Mouse (Mus musculus) lung, postnatal 0 days (tissue): ENCODE data around the gene Tgtp2. TPM values are rescaled to one million over a fixed set of nuclear protein-coding genes. Genes with fewer than 3 reads are reported as not detected.

Experiments
- ATAC-seq: fragments of 200-750 bp; cut with Nextera tagmentation; 2 replicates; pipeline ENCODE4 v1.8.0; 2017; ENCODE audit warnings: moderate library complexity
- DNase-seq: peaks from one replicate; pipeline ENCODE4 v3.0.0-alpha.2; 2016; ENCODE audit warnings: low spot score
- H3K27ac ChIP-seq: fragments of 300-500 bp; sonication (generic); 2 replicates; pipeline ENCODE4 v1.5.1; 2014; ENCODE audit warnings: antibody characterized with exemption, mild to moderate bottlenecking, low read length, mixed read lengths
- H3K27me3 ChIP-seq: fragments of 300-500 bp; sonication (generic); replicated peaks from 2 replicates; pipeline ENCODE4 v1.6.1; 2014; ENCODE audit warnings: low read length, mixed read lengths; ENCODE audit not compliant: insufficient read depth
- H3K36me3 ChIP-seq: fragments of 300-500 bp; sonication (generic); 2 replicates; pipeline ENCODE4 v1.6.1; 2014; ENCODE audit warnings: low read length, mixed read lengths; ENCODE audit not compliant: insufficient read depth
- H3K4me1 ChIP-seq: fragments of 300-500 bp; sonication (generic); 2 replicates; pipeline ENCODE4 v1.6.1; 2014; ENCODE audit warnings: antibody characterized with exemption, low read depth, low read length, mixed read lengths; ENCODE audit not compliant: insufficient read depth
- H3K4me2 ChIP-seq: fragments of 300-500 bp; sonication (generic); replicated peaks from 2 replicates; pipeline ENCODE4 v1.6.1; 2014; ENCODE audit warnings: low read depth, mild to moderate bottlenecking, low read length, moderate library complexity, mixed read lengths
- H3K4me3 ChIP-seq: fragments of 300-500 bp; sonication (generic); 2 replicates; pipeline ENCODE4 v1.5.1; 2014; ENCODE audit warnings: low read depth, low read length
- H3K9ac ChIP-seq: fragments of 300-500 bp; sonication (generic); replicated peaks from 2 replicates; pipeline ENCODE4 v1.6.1; 2014; ENCODE audit warnings: low read depth, mild to moderate bottlenecking
- H3K9me3 ChIP-seq: fragments of 300-500 bp; sonication (generic); 2 replicates; pipeline ENCODE4 v1.6.1; 2016; ENCODE audit warnings: low read length, mixed read lengths
- CTCF ChIP-seq: IDR thresholded peaks from 2 replicates; pipeline ENCODE4 v1.5.1; 2016; ENCODE audit warnings: antibody characterized with exemption, mild to moderate bottlenecking
- EP300 ChIP-seq: IDR thresholded peaks from 2 replicates; pipeline ENCODE4 v1.6.1; 2016; ENCODE audit warnings: antibody characterized with exemption, mild to moderate bottlenecking, control low read depth
- WGBS: fragments of 180-500 bp; shearing (Covaris S2); extraction: QIAGEN DNeasy Blood & Tissue Kit; methylation state at CpG from one replicate; pipeline ENCODE4 v1.1.7; 2014; 5-methylcytosine and 5-hydroxymethylcytosine counted together
- polyA plus RNA-seq: library from polyadenylated mRNA; unstranded; fragments of >200 nt; fragmentation: Nextera tagmentation; extraction: Ambion mirVana; gene quantifications from 2 replicates; pipeline ENCODE4 v1.2.1, GENCODE M21; 2015

Gene Tgtp2
- polyA plus RNA-seq, 1 experiment from 2014 or later: 4.9 TPM

DNA sequence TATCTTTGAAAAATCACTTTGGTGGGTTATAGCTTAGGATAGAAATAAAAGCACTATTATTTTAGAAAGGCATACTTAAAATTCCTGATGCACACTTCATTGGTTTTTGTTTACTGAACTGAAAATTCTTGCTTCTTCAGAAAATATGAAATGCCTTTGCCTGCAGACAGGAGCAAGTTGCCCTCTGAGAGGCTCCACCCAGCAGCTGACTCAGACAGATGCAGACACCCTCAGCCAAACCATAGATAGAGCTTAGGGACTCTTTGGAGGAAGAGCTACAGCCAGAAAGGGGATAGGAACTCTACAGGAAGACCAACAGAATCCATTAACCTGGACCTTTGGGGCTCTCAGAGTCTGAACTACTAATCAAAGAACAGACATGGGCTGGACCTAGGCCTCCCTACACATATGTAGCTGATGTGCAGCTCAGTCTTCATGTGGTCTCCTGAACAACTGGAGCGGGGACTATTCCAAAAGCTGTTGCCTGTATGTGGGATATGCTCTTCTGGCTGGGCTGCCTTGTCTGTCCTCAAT, 28.1 kb upstream of the Tgtp2 start:
- Histone ChIP-seq H3K4me2 (no peak overlapping the region), H3K4me3 (no peak overlapping the region), H3K27me3 (no peaks in the 10 kb centered on the region), H3K36me3 (no peaks in the 10 kb centered on the region), H3K9me3 (no peaks in the 10 kb centered on the region), H3K27ac (no peak overlapping the region), H3K4me1 (0 out of 2 replicates have a peak, but pooled peaks cover 7% of the 10 kb centered on the region), H3K9ac (no peak overlapping the region)
- TF ChIP-seq CTCF: no peak
- TF ChIP-seq EP300: no peak
- WGBS: 88% methylated on average over 1 of the region's 1 CpGs
- no peak for DNase-seq
- no peak for ATAC-seq

DNA sequence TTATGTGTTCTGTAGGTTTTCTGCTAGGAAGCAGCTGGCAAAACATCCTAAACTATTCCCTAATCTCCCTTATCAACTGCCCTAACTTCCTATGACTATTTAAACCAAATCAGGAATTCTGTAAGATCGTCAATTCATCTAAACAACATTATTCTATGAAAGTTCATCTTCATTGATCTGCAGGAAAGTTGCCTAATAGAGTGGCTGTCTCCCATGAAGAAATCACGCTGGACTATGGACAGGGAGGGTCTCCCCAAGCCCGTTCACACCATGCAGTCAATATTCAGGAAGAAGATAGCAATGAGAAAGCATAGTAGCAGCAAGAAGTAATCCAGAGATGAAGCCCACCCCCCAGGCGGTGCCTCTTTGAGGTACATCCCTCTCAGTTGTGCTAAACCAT, 27.2 kb upstream of the Tgtp2 start:
- Histone ChIP-seq H3K4me2 (no peak overlapping the region), H3K9me3 (no peaks in the 10 kb centered on the region), H3K4me1 (0 out of 2 replicates have a peak, but pooled peaks cover 10% of the 10 kb centered on the region), H3K27me3 (no peaks in the 10 kb centered on the region), H3K4me3 (no peak overlapping the region), H3K27ac (no peak overlapping the region), H3K36me3 (no peaks in the 10 kb centered on the region), H3K9ac (no peak overlapping the region)
- TF ChIP-seq EP300 (no peak), CTCF (no peak)
- ATAC-seq (no peak), DNase-seq (no peak)
- WGBS: 57% methylated on average over 4 of the region's 4 CpGs

DNA sequence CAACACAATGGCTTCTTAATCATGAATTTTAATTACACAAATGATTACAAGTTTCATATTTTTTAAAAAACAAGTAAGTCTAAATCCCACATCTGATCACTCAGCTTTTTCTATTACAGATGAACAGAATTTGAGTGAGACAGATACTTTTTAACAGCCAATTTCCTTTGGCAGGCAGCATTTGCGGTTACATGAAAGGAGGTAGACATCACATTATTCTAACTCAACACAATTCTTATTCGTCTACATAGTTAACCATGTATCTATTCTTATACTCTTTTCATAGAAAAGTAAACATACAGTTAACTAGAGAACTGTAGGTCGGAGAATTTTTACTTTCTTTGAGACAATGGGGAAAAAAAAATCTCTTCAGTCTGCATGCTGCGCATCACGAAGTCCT, 26.5 kb upstream of the Tgtp2 start:
- TF ChIP-seq CTCF (no peak), EP300 (no peak)
- DNase-seq (no peak), ATAC-seq (no peak)
- Histone ChIP-seq H3K4me2 (no peak overlapping the region), H3K9me3 (no peaks in the 10 kb centered on the region), H3K27ac (no peak overlapping the region), H3K4me1 (0 out of 2 replicates have a peak, but pooled peaks cover 10% of the 10 kb centered on the region), H3K9ac (no peak overlapping the region), H3K27me3 (no peaks in the 10 kb centered on the region), H3K36me3 (no peaks in the 10 kb centered on the region), H3K4me3 (no peak overlapping the region)
- 73% methylated on average over 5 of the region's 5 CpGs for WGBS

DNA sequence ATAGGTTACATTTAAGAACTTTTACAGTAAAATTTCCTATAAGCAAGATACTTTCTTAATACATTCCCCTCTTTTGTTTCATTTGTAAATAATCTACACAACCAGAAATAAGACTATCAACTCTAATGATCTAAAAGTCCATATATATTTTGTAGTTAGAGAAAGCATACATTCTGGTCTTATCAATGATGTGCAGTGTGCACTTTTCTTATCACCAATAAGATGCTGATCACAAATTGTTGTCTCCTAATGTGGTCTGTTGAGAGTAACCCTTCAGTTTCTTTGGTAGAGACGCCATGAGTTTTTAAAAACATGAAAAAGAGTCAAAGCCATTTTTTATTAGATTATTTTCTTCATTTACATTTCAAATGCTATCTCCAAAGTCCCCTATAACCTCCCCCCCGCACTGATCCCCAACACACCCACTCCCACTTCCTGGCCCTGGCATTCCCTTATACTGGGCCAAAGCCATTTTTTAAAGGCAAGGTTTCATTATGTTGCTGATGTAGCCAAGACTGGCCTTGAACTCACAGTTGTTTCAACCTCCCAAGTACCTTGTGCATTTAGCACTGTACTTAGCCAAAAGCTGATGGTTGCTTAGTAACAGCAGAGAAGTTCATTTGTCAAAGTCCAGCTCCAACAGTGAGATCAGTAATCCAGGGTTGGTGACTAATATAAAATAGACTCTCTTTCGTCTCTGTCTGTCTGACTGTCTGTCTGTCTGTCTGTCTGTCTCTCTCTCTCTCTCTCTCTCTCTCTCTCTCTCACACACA, 25.9 kb upstream of the Tgtp2 start:
- no peak overlapping the region for H3K4me2 ChIP-seq
- WGBS: 82% methylated on average over 3 of the region's 3 CpGs
- TF ChIP-seq EP300: no peak
- TF ChIP-seq CTCF: no peak
- H3K27ac ChIP-seq: no peak overlapping the region
- no peaks in the 10 kb centered on the region for H3K36me3 ChIP-seq
- H3K4me3 ChIP-seq: no peak overlapping the region
- 0 out of 2 replicates have a peak, but pooled peaks cover 10% of the 10 kb centered on the region for H3K4me1 ChIP-seq
- H3K9me3 ChIP-seq: no peaks in the 10 kb centered on the region
- ATAC-seq: no peak
- H3K9ac ChIP-seq: no peak overlapping the region
- DNase-seq: no peak
- H3K27me3 ChIP-seq: no peaks in the 10 kb centered on the region

DNA sequence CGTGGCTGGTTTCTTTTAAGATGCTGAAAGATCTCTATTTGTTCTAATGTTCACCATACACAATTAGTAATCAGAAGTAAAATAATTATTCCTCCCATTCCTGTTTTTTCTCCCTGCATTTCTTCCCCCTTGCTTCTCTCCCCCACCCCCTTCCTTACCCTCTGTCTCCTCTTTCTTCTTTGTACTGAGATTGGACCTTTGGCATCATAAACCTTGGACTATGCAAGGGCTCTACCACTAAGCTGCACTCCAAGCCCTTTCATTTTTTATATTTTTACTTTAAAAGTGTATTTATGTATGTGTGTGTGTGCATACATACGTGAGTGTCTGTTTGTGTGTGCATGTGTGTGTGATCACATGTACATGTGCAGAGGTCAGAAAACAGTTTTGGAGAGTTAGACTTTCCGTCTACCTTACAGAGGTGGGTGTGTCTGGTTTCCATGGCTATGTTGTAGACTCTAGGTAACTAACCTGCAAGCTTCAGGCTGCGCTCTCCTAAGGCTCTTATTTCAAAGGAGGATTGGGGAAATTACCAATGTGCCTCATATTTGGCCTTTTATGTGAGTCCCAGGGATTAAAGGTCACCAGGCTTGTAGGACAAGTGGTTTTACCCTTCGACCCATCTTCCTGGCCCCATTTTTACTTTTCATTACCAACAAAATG, 25.1 kb upstream of the Tgtp2 start:
- H3K9ac ChIP-seq: no peak overlapping the region
- ATAC-seq (no peak; the same call in 1 of the 2 replicates), DNase-seq (no peak)
- H3K4me1 ChIP-seq: peaks cover 10% of the 10 kb centered on the region; the same call in 1 of the 2 replicates
- H3K4me3 ChIP-seq: no peak overlapping the region
- H3K9me3 ChIP-seq: no peaks in the 10 kb centered on the region
- no peak overlapping the region for H3K27ac ChIP-seq
- TF ChIP-seq CTCF: no peak
- no peak for TF ChIP-seq EP300
- no peak overlapping the region for H3K4me2 ChIP-seq
- WGBS: 71% methylated on average over 5 of the region's 5 CpGs
- H3K36me3 ChIP-seq: no peaks in the 10 kb centered on the region
- H3K27me3 ChIP-seq: no peaks in the 10 kb centered on the region
